Mouse (Mus musculus) bone marrow, adult 2 months (tissue): ENCODE results near the gene Ankrd34a. TPM values are rescaled to one million over a fixed set of nuclear protein-coding genes. Genes with fewer than 3 reads are reported as not detected.

Experiments
- H3K27ac ChIP-seq: fragments of 200-500 bp; 2 replicates; pipeline ENCODE4 v1.5.1; 2012; ENCODE audit warnings: low read depth, mild to moderate bottlenecking, control low read depth, inconsistent platforms, low read length; ENCODE audit not compliant: control insufficient read depth, poor library complexity, insufficient read depth
- H3K4me1 ChIP-seq: fragments of 200-500 bp; 2 replicates; pipeline ENCODE4 v1.6.1; 2011; ENCODE audit warnings: low read length; ENCODE audit not compliant: control insufficient read depth, insufficient read depth
- H3K4me3 ChIP-seq: fragments of 200-500 bp; replicated peaks from 2 replicates; pipeline ENCODE3; 2011; ENCODE audit warnings: mild to moderate bottlenecking, low read depth, low read length, control low read depth; ENCODE audit not compliant: control insufficient read depth
- CTCF ChIP-seq: fragments of 200-500 bp; IDR thresholded peaks from 2 replicates; pipeline ENCODE4 v1.5.1; 2011; ENCODE audit warnings: low read length, control low read depth; ENCODE audit not compliant: control insufficient read depth, insufficient read depth
- POLR2A ChIP-seq: fragments of 200-500 bp; IDR thresholded peaks from 2 replicates; pipeline ENCODE4 v1.6.1; 2011; ENCODE audit warnings: low read depth, mild to moderate bottlenecking, control low read depth, low read length, borderline replicate concordance; ENCODE audit not compliant: control insufficient read depth
- WGBS: fragments of 180-500 bp; shearing (Covaris S2); methylation state at CpG from one replicate; pipeline ENCODE4 v1.1.7; 2018; 5-methylcytosine and 5-hydroxymethylcytosine counted together
- polyA plus RNA-seq: library from polyadenylated mRNA; stranded (reverse); fragments of >200 nt; gene quantifications from 2 replicates; pipeline ENCODE4 v1.2.4, GENCODE M21; 2011; ENCODE audit warnings: low replicate concordance; ENCODE audit not compliant: missing spikeins, insufficient read depth, insufficient read length

Ankrd34a gene
- polyA plus RNA-seq, 1 experiment, result not detected

GRCm38 (mm10) chr3:96554251-96554650 lies 42.2 kb upstream of the Ankrd34a start:
- Histone ChIP-seq H3K4me3 (no peak overlapping the region), H3K27ac (no peak overlapping the region), H3K4me1 (no peaks in the 10 kb centered on the region; the same call in 1 of the 2 replicates)
- 77% methylated on average over 6 of the region's 6 CpGs for WGBS
- TF ChIP-seq CTCF (no peak), POLR2A (no peak)

- Histone ChIP-seq H3K4me1 (no peaks in the 10 kb centered on the region; the same call in 1 of the 2 replicates), H3K27ac (0 out of 2 replicates have a peak overlapping the region, but pooled peaks have one; percentile 0), H3K4me3 (no peak overlapping the region)
- WGBS, result 58% methylated on average over 12 of the region's 12 CpGs
- TF ChIP-seq POLR2A, result no peak
These were observed 41.3 kb upstream of the Ankrd34a start for GRCm38 (mm10) chr3:96555041-96555596.

- H3K27ac ChIP-seq, result peak overlapping the region; percentile 25; the same call in 1 of the 2 replicates
- WGBS, result 38% methylated on average over 15 of the region's 15 CpGs
- H3K4me3 ChIP-seq, result no peak overlapping the region
- TF ChIP-seq CTCF (no peak), POLR2A (no peak)
- H3K4me1 ChIP-seq, result no peaks in the 10 kb centered on the region; the same call in 1 of the 2 replicates
These were observed 40.3 kb upstream of the Ankrd34a start for GRCm38 (mm10) chr3:96555999-96556614.

- Histone ChIP-seq H3K4me1 (peaks cover under 1% of the 10 kb centered on the region), H3K4me3 (peak overlapping the region; percentile 92), H3K27ac (peak overlapping the region; percentile 95)
- under 1% methylated on average over 22 of the region's 22 CpGs for WGBS
- TF ChIP-seq CTCF (no peak), POLR2A (no peak)
These were observed 39.5 kb upstream of the Ankrd34a start for GRCm38 (mm10) chr3:96556651-96557635.

GRCm38 (mm10) chr3:96557694-96558093 lies 38.7 kb upstream of the Ankrd34a start, which contains the start of gene Txnip:
TSS of gene Txnip (plus strand) at chr3:96557957.
- H3K4me3 ChIP-seq, result peak within 1 kb of the TSS; percentile 92
- WGBS, result under 1% methylated on average over 26 of the region's 26 CpGs
- H3K4me1 ChIP-seq, result peaks cover 2% of the 10 kb centered on the region
- TF ChIP-seq POLR2A (peak; percentile 98), CTCF (peak; percentile 47)
- H3K27ac ChIP-seq, result peak within 1 kb of the TSS; percentile 95

GRCm38 (mm10) chr3:96558159-96558558 lies 38.3 kb upstream of the Ankrd34a start:
- Histone ChIP-seq H3K27ac (peak overlapping the region; percentile 93), H3K4me1 (peaks cover 2% of the 10 kb centered on the region), H3K4me3 (peak overlapping the region; percentile 92)
- no peak for TF ChIP-seq POLR2A
- no peak for TF ChIP-seq CTCF
- under 1% methylated on average over 17 of the region's 17 CpGs for WGBS

GRCm38 (mm10) chr3:96558668-96559196 lies 37.7 kb upstream of the Ankrd34a start:
- 2% methylated on average over 10 of the region's 10 CpGs for WGBS
- no peak for TF ChIP-seq POLR2A
- no peak for TF ChIP-seq CTCF
- H3K4me3 ChIP-seq, result peak overlapping the region; percentile 92
- peaks cover 3% of the 10 kb centered on the region for H3K4me1 ChIP-seq
- peak overlapping the region; percentile 93 for H3K27ac ChIP-seq

- peak overlapping the region; percentile 7; the same call in 1 of the 2 replicates for H3K27ac ChIP-seq
- peak; percentile 18; the same call in 1 of the 2 replicates for TF ChIP-seq CTCF
- TF ChIP-seq POLR2A, result no peak
- WGBS, result 2% methylated on average over 12 of the region's 12 CpGs
- peak overlapping the region; percentile 92 for H3K4me3 ChIP-seq
- H3K4me1 ChIP-seq, result peaks cover 5% of the 10 kb centered on the region
These were observed 37.0 kb upstream of the Ankrd34a start for GRCm38 (mm10) chr3:96559398-96559910.
